Comparison of ENCODE assay signal across 9 mouse cellular contexts in the genomic region with DNA sequence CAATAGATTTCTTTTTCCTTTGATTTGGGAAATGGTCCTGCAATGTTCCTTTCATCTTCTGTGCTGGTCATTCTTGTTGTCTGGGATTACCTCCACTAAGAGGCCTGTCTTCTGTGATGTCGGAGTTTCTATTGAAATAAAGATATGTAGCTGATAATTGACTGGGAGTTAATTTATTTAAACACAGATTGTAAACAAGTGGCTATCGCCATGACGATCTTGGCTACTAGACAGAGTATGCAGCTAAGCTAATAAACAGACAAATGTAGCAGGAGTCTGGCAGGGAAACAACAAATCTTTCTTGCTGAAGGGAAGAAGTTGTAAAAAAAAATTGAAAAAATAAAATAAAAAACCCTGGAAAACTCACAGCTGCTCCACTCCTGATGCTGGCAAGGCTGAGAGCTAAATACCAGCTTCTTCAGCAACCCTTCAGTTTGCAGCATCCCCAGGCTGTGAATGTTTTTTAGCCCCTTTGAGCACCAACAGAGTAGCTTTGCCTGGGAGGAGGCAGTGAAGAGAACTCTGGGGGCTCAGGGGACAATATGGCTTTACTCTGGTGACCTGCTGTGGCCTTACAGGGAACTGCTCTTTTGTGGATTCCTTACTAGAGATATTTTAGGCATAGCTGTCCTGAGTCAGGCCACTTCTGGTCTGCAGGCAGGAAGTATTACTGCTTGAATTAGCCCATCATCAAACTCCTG.
A peak's percentile ranks its signal among the peaks of the same experiment; 100 is the strongest.
DNase-seq lines count a peak whose midpoint lies in the region; ATAC-seq lines count a peak whose summit lies in the region.
"Had no signal": no experiment of that assay in that cellular context is flagged by ENCODE, and none has a peak within 500 bp of the region (broad histone marks: within the 10 kb centered on the region; RNA-seq: fewer than 3 reads in every experiment).

No protein-coding gene starts in this region.

- intact Hi-C loops in gastrocnemius, postnatal 14 days (cut with DNase I; ENCODE audit: low total_unique reads), result no loop called here

- no peak overlapping the region for H3K27ac ChIP-seq in hindbrain, embryonic 16.5 days (ENCODE audit: low read depth, low read length)
- H3K27ac ChIP-seq in lung, embryonic 16.5 days (ENCODE audit: low read length), result no peak overlapping the region
- H3K27ac ChIP-seq: embryonic facial prominence, embryonic 15.5 days had no signal

- no peaks in the 10 kb centered on the region for H3K36me3 ChIP-seq in hindbrain, embryonic 16.5 days (ENCODE audit: control insufficient read depth, insufficient read depth, low read length)
- no peaks in the 10 kb centered on the region for H3K36me3 ChIP-seq in lung, embryonic 16.5 days (ENCODE audit: control insufficient read depth, insufficient read depth, low read length)
- H3K36me3 ChIP-seq: embryonic facial prominence, embryonic 15.5 days had no signal

- H3K9me3 ChIP-seq in hindbrain, embryonic 16.5 days (ENCODE audit: control insufficient read depth, low read length), result no peaks in the 10 kb centered on the region
- H3K9me3 ChIP-seq in lung, embryonic 16.5 days (ENCODE audit: control insufficient read depth, low read length), result no peaks in the 10 kb centered on the region
- H3K9me3 ChIP-seq: embryonic facial prominence, embryonic 15.5 days had no signal

- peak; percentile 8 for DNase-seq in gastrocnemius, postnatal 14 days
- DNase-seq in gastrocnemius, postnatal 10 days, result no peak
- peak; percentile 46 for DNase-seq in CD4-positive, CD25-positive, alpha-beta regulatory T cell, adult 2 months (ENCODE audit: low read depth, low spot score)
- DNase-seq in embryo, embryonic 9.5 days (ENCODE audit: extremely low spot score), result peak; percentile 43
- DNase-seq in ovary, adult 18-20 months (ENCODE audit: low spot score), result no peak

- no peaks in the 10 kb centered on the region for H3K4me1 ChIP-seq in hindbrain, embryonic 16.5 days (ENCODE audit: control insufficient read depth, insufficient read depth, low read depth, low read length)
- peaks cover 3% of the 10 kb centered on the region for H3K4me1 ChIP-seq in lung, embryonic 16.5 days (replicated peaks; ENCODE audit: control insufficient read depth, insufficient read depth, low read length)

- no peaks in the 10 kb centered on the region for H3K27me3 ChIP-seq in hindbrain, embryonic 16.5 days (replicated peaks; ENCODE audit: control insufficient read depth, insufficient read depth, low read length)
- no peaks in the 10 kb centered on the region for H3K27me3 ChIP-seq in lung, embryonic 16.5 days (ENCODE audit: control insufficient read depth, insufficient read depth, low read depth, low read length)
- H3K27me3 ChIP-seq: embryonic facial prominence, embryonic 15.5 days had no signal

- no peak overlapping the region for H3K4me3 ChIP-seq in hindbrain, embryonic 16.5 days (ENCODE audit: low read length)
- no peak overlapping the region for H3K4me3 ChIP-seq in lung, embryonic 16.5 days (ENCODE audit: low read length)
- H3K4me3 ChIP-seq: embryonic facial prominence, embryonic 15.5 days had no signal

- 16% methylated on average over 3 of the region's 3 CpGs for WGBS in hindbrain, embryonic 16.5 days
- 21% methylated on average over 3 of the region's 3 CpGs for WGBS in lung, embryonic 16.5 days

- no peak overlapping the region for H3K4me2 ChIP-seq in hindbrain, embryonic 16.5 days (ENCODE audit: low read length)
- no peak overlapping the region for H3K4me2 ChIP-seq in lung, embryonic 16.5 days (ENCODE audit: low read depth, low read length)
- H3K4me2 ChIP-seq: embryonic facial prominence, embryonic 15.5 days had no signal

- H3K9ac ChIP-seq in hindbrain, embryonic 16.5 days (ENCODE audit: low read depth, low read length), result no peak overlapping the region
- H3K9ac ChIP-seq in lung, embryonic 16.5 days (ENCODE audit: low read length), result no peak overlapping the region
- H3K9ac ChIP-seq: embryonic facial prominence, embryonic 15.5 days had no signal

- peak; percentile 85 for ATAC-seq in hindbrain, embryonic 16.5 days
- peak; percentile 45; the same call in 1 of the 2 replicates for ATAC-seq in lung, embryonic 16.5 days (ENCODE audit: low read depth)
- no peak for ATAC-seq in frontal cortex, adult (ENCODE audit: low TSS enrichment)

Comparison
In these comparisons a context has a peak if more than half of its experiments do, and no peak if none do; other contexts are left out.
1. DNase-seq: peak in gastrocnemius, postnatal 14 days (single experiment), CD4-positive, CD25-positive, alpha-beta regulatory T cell, adult 2 months (single experiment) and embryo, embryonic 9.5 days (single experiment); none in gastrocnemius, postnatal 10 days (single experiment) and ovary, adult 18-20 months (single experiment).